Mouse (Mus musculus) kidney, embryonic 14.5 days (tissue): ENCODE measurements around the gene Elavl1. TPM values are rescaled to one million over a fixed set of nuclear protein-coding genes. Genes with fewer than 3 reads are reported as not detected.
A peak's percentile ranks its signal among the peaks of the same experiment; 100 is the strongest.

Source experiments
- ATAC-seq: fragments of 200-750 bp; cut with Nextera tagmentation; 2 replicates; pipeline ENCODE4 v1.8.0; 2017; ENCODE audit warnings: moderate number of reproducible peaks, mild to moderate bottlenecking, moderate TSS enrichment, moderate library complexity; ENCODE audit not compliant: low FRiP score, low TSS enrichment
- H3K27ac ChIP-seq: fragments of 300-500 bp; sonication (generic); 2 replicates; pipeline ENCODE4 v1.5.1; 2014; ENCODE audit warnings: low read depth, mild to moderate bottlenecking, low read length, moderate library complexity, mixed read lengths
- H3K27me3 ChIP-seq: fragments of 300-500 bp; sonication (generic); 2 replicates; pipeline ENCODE4 v1.6.1; 2014; ENCODE audit warnings: mild to moderate bottlenecking, low read length; ENCODE audit not compliant: control insufficient read depth, insufficient read depth
- H3K36me3 ChIP-seq: fragments of 300-500 bp; sonication (generic); 2 replicates; pipeline ENCODE4 v1.6.1; 2014; ENCODE audit warnings: low read length, mixed read lengths; ENCODE audit not compliant: control insufficient read depth, insufficient read depth
- H3K4me1 ChIP-seq: fragments of 300-500 bp; sonication (generic); 2 replicates; pipeline ENCODE4 v1.6.1; 2014; ENCODE audit warnings: low read length, mixed read lengths; ENCODE audit not compliant: control insufficient read depth, insufficient read depth
- H3K4me2 ChIP-seq: fragments of 300-500 bp; sonication (generic); replicated peaks from 2 replicates; pipeline ENCODE4 v1.6.1; 2014; ENCODE audit warnings: low read depth, mild to moderate bottlenecking, low read length
- H3K4me3 ChIP-seq: fragments of 300-500 bp; sonication (generic); 2 replicates; pipeline ENCODE4 v1.5.1; 2014; ENCODE audit warnings: mild to moderate bottlenecking, low read length
- H3K9ac ChIP-seq: fragments of 300-500 bp; sonication (generic); 2 replicates; pipeline ENCODE4 v1.6.1; 2014; ENCODE audit warnings: low read depth, mild to moderate bottlenecking, low read length, moderate library complexity
- H3K9me3 ChIP-seq: fragments of 300-500 bp; sonication (generic); 2 replicates; pipeline ENCODE4 v1.6.1; 2016; ENCODE audit warnings: low read length; ENCODE audit not compliant: control insufficient read depth
- WGBS: fragments of 180-500 bp; shearing (Covaris S2); extraction: QIAGEN DNeasy Blood & Tissue Kit; methylation state at CpG from one replicate; pipeline ENCODE4 v1.1.7; 2014; 5-methylcytosine and 5-hydroxymethylcytosine counted together
- polyA plus RNA-seq: library from polyadenylated mRNA; unstranded; fragments of >200 nt; fragmentation: Nextera tagmentation; extraction: Ambion mirVana; gene quantifications from 2 replicates; pipeline ENCODE4 v1.2.1, GENCODE M21; 2014

Gene Elavl1
- 201 and 312 TPM in 2 replicates for polyA plus RNA-seq

GRCm38 (mm10) chr8:4324983-4325750, at the start of gene Elavl1, which contains the start of gene Ccl25:
Gene Elavl1 (minus strand): TSS chr8:4325413.
Gene Ccl25 (plus strand): TSS chr8:4325210.
- Histone ChIP-seq H3K4me1 (peaks cover 18% of the 10 kb centered on the region), H3K4me2 (peak within 1 kb of the TSS; percentile 75), H3K9me3 (no peaks in the 10 kb centered on the region), H3K36me3 (peaks cover 46% of the 10 kb centered on the region), H3K4me3 (peak within 1 kb of the TSS; percentile 99), H3K27ac (peak within 1 kb of the TSS; percentile 84), H3K9ac (peak within 1 kb of the TSS; percentile 99), H3K27me3 (no peaks in the 10 kb centered on the region)
- peak; percentile 98 for ATAC-seq
- WGBS, result under 1% methylated on average over 76 of the region's 78 CpGs

GRCm38 (mm10) chr8:4372657-4373056, 47.4 kb upstream of the Elavl1 start:
- 81% methylated on average over 2 of the region's 2 CpGs for WGBS
- no peak overlapping the region for H3K27ac ChIP-seq

GRCm38 (mm10) chr8:4370078-4370477, 44.9 kb upstream of the Elavl1 start:
- ATAC-seq, result no peak; the same call in 1 of the 2 replicates
- H3K4me3 ChIP-seq, result no peak overlapping the region
- 42% methylated on average over 2 of the region's 2 CpGs for WGBS
- H3K9ac ChIP-seq, result no peak overlapping the region
- no peak overlapping the region for H3K27ac ChIP-seq
- H3K4me1 ChIP-seq, result no peaks in the 10 kb centered on the region
- 0 out of 2 replicates have a peak, but pooled peaks cover 3% of the 10 kb centered on the region for H3K9me3 ChIP-seq
- no peak overlapping the region for H3K4me2 ChIP-seq
- H3K36me3 ChIP-seq, result no peaks in the 10 kb centered on the region
- H3K27me3 ChIP-seq, result no peaks in the 10 kb centered on the region

More at GRCm38 (mm10) chr8:4372657-4373056, 47.4 kb upstream of the Elavl1 start:
- Histone ChIP-seq H3K36me3 (no peaks in the 10 kb centered on the region), H3K4me1 (no peaks in the 10 kb centered on the region), H3K9me3 (no peaks in the 10 kb centered on the region), H3K4me2 (no peak overlapping the region), H3K4me3 (no peak overlapping the region), H3K9ac (no peak overlapping the region), H3K27me3 (no peaks in the 10 kb centered on the region)
- no peak for ATAC-seq

- Histone ChIP-seq H3K4me1 (no peaks in the 10 kb centered on the region), H3K27me3 (no peaks in the 10 kb centered on the region), H3K36me3 (no peaks in the 10 kb centered on the region), H3K9me3 (0 out of 2 replicates have a peak, but pooled peaks cover 3% of the 10 kb centered on the region), H3K27ac (no peak overlapping the region), H3K4me2 (no peak overlapping the region), H3K9ac (no peak overlapping the region), H3K4me3 (no peak overlapping the region)
- WGBS, result 75% methylated on average over 4 of the region's 4 CpGs
- ATAC-seq, result 0 out of 2 replicates have a peak, but pooled peaks have one; percentile 12
These were observed 43.3 kb upstream of the Elavl1 start for GRCm38 (mm10) chr8:4368470-4368869.

GRCm38 (mm10) chr8:4367808-4368207, 42.6 kb upstream of the Elavl1 start:
- WGBS, result 85% methylated on average over 11 of the region's 11 CpGs
- H3K4me3 ChIP-seq, result no peak overlapping the region
- no peaks in the 10 kb centered on the region for H3K4me1 ChIP-seq
- H3K27me3 ChIP-seq, result no peaks in the 10 kb centered on the region
- no peak overlapping the region for H3K4me2 ChIP-seq
- H3K27ac ChIP-seq, result no peak overlapping the region
- H3K9me3 ChIP-seq, result 0 out of 2 replicates have a peak, but pooled peaks cover 3% of the 10 kb centered on the region
- ATAC-seq, result no peak
- H3K9ac ChIP-seq, result no peak overlapping the region
- no peaks in the 10 kb centered on the region for H3K36me3 ChIP-seq

- Histone ChIP-seq H3K4me2 (no peak overlapping the region), H3K27ac (no peak overlapping the region), H3K4me1 (no peaks in the 10 kb centered on the region), H3K9me3 (0 out of 2 replicates have a peak, but pooled peaks cover 3% of the 10 kb centered on the region), H3K9ac (no peak overlapping the region), H3K4me3 (no peak overlapping the region), H3K36me3 (no peaks in the 10 kb centered on the region), H3K27me3 (no peaks in the 10 kb centered on the region)
- WGBS, result 84% methylated on average over 3 of the region's 3 CpGs
- no peak for ATAC-seq
These were observed 41.0 kb upstream of the Elavl1 start for GRCm38 (mm10) chr8:4366189-4366588.

- no peak overlapping the region for H3K27ac ChIP-seq
- 83% methylated on average over 2 of the region's 2 CpGs for WGBS
- no peaks in the 10 kb centered on the region for H3K36me3 ChIP-seq
- no peak for ATAC-seq
- no peak overlapping the region for H3K4me3 ChIP-seq
- H3K9ac ChIP-seq, result no peak overlapping the region
- H3K27me3 ChIP-seq, result no peaks in the 10 kb centered on the region
- H3K4me2 ChIP-seq, result no peak overlapping the region
- no peaks in the 10 kb centered on the region for H3K9me3 ChIP-seq
- no peaks in the 10 kb centered on the region for H3K4me1 ChIP-seq
These were observed 35.7 kb upstream of the Elavl1 start for GRCm38 (mm10) chr8:4360922-4361321.

- no peaks in the 10 kb centered on the region for H3K4me1 ChIP-seq
- no peak overlapping the region for H3K4me3 ChIP-seq
- H3K27ac ChIP-seq, result no peak overlapping the region
- no peaks in the 10 kb centered on the region for H3K36me3 ChIP-seq
- H3K4me2 ChIP-seq, result no peak overlapping the region
- no peaks in the 10 kb centered on the region for H3K27me3 ChIP-seq
- no peak for ATAC-seq
- no peaks in the 10 kb centered on the region for H3K9me3 ChIP-seq
- 65% methylated on average over 3 of the region's 3 CpGs for WGBS
- H3K9ac ChIP-seq, result no peak overlapping the region
These were observed 34.1 kb upstream of the Elavl1 start for GRCm38 (mm10) chr8:4359362-4359761.

- H3K4me3 ChIP-seq, result no peak overlapping the region
- no peak overlapping the region for H3K27ac ChIP-seq
- no peak overlapping the region for H3K4me2 ChIP-seq
- no peaks in the 10 kb centered on the region for H3K9me3 ChIP-seq
- H3K9ac ChIP-seq, result no peak overlapping the region
- H3K4me1 ChIP-seq, result no peaks in the 10 kb centered on the region
- H3K27me3 ChIP-seq, result no peaks in the 10 kb centered on the region
- no peaks in the 10 kb centered on the region for H3K36me3 ChIP-seq
- 90% methylated on average over 10 of the region's 10 CpGs for WGBS
- no peak for ATAC-seq
These were observed 30.2 kb upstream of the Elavl1 start for GRCm38 (mm10) chr8:4355455-4355854.
